Mouse (Mus musculus) limb, embryonic 14.5 days (tissue): Measurements from ENCODE around the gene Nudt11. TPM values are rescaled to one million over a fixed set of nuclear protein-coding genes. Genes with fewer than 3 reads are reported as not detected.

ENCODE experiments used
- ATAC-seq: fragments of 200-750 bp; cut with Nextera tagmentation; 2 replicates; pipeline ENCODE4 v1.8.0; 2017; ENCODE audit warnings: low read depth, moderate number of reproducible peaks, moderate TSS enrichment; ENCODE audit not compliant: low FRiP score
- DNase-seq: peaks from one replicate; pipeline ENCODE4 v3.0.0-alpha.2; 2015; ENCODE audit warnings: low spot score
- H3K27ac ChIP-seq: fragments of 300-500 bp; sonication (generic); replicated peaks from 2 replicates; pipeline ENCODE4 v1.5.1; 2014; ENCODE audit warnings: low read depth, mild to moderate bottlenecking, low read length, moderate library complexity, mixed read lengths
- H3K27me3 ChIP-seq: fragments of 300-500 bp; sonication (generic); 2 replicates; pipeline ENCODE4 v1.6.1; 2014; ENCODE audit warnings: low read length, mixed read lengths; ENCODE audit not compliant: control insufficient read depth, insufficient read depth
- H3K36me3 ChIP-seq: fragments of 300-500 bp; sonication (generic); 2 replicates; pipeline ENCODE4 v1.6.1; 2014; ENCODE audit warnings: mild to moderate bottlenecking, low read length, moderate library complexity, mixed read lengths; ENCODE audit not compliant: control insufficient read depth, insufficient read depth
- H3K4me1 ChIP-seq: fragments of 300-500 bp; sonication (generic); 2 replicates; pipeline ENCODE4 v1.6.1; 2014; ENCODE audit warnings: antibody characterized with exemption, low read length, mixed read lengths; ENCODE audit not compliant: control insufficient read depth, insufficient read depth
- H3K4me2 ChIP-seq: fragments of 300-500 bp; sonication (generic); replicated peaks from 2 replicates; pipeline ENCODE4 v1.6.1; 2014; ENCODE audit warnings: low read depth, mild to moderate bottlenecking, low read length, moderate library complexity; ENCODE audit not compliant: severe bottlenecking
- H3K4me3 ChIP-seq: fragments of 300-500 bp; sonication (generic); replicated peaks from 2 replicates; pipeline ENCODE4 v1.5.1; 2014; ENCODE audit warnings: low read length
- H3K9ac ChIP-seq: fragments of 300-500 bp; sonication (generic); 2 replicates; pipeline ENCODE4 v1.6.1; 2014; ENCODE audit warnings: mild to moderate bottlenecking, low read depth, low read length, moderate library complexity; ENCODE audit not compliant: severe bottlenecking
- H3K9me3 ChIP-seq: fragments of 300-500 bp; sonication (generic); 2 replicates; pipeline ENCODE4 v1.6.1; 2016; ENCODE audit warnings: low read length; ENCODE audit not compliant: control insufficient read depth
- POLR2A ChIP-seq: fragments of 200-500 bp; IDR thresholded peaks from 2 replicates; pipeline ENCODE4 v1.8.0; 2012; ENCODE audit warnings: inconsistent platforms, mild to moderate bottlenecking, moderate library complexity, borderline replicate concordance; ENCODE audit not compliant: insufficient read depth, insufficient read length; ENCODE audit errors: extremely low read depth
- WGBS: fragments of 180-500 bp; shearing (Covaris S2); extraction: QIAGEN DNeasy Blood & Tissue Kit; methylation state at CpG from one replicate; pipeline ENCODE4 v1.1.7; 2014; 5-methylcytosine and 5-hydroxymethylcytosine counted together
- microRNA-seq: library from miRNA; unstranded; fragments of <30 nt; microRNA quantifications from one replicate; pipeline ENCODE4, GENCODE M21; 2016
- polyA plus RNA-seq, 2 experiments: library from polyadenylated mRNA; depleted of rRNA in 1 of 2; stranded (reverse) in 1 of 2; unstranded in 1 of 2; fragments of >200 nt; fragmentation: Nextera tagmentation in 1 of 2; extraction: Ambion mirVana in 1 of 2; gene quantifications; 2 replicates each; pipeline versions ENCODE4 v1.2.1 to v1.2.3; 2012 to 2014

Nudt11 gene
- polyA plus RNA-seq, 2 experiments: 4.8 to 5.1 TPM

GRCm38 (mm10) chrX:6091996-6092757 lies 44.9 kb downstream of the Nudt11 start:
- Histone ChIP-seq H3K27me3 (no peaks in the 10 kb centered on the region), H3K4me1 (no peaks in the 10 kb centered on the region), H3K9me3 (no peaks in the 10 kb centered on the region), H3K4me2 (peak overlapping the region; percentile 48), H3K27ac (no peak overlapping the region), H3K36me3 (no peaks in the 10 kb centered on the region), H3K9ac (no peak overlapping the region), H3K4me3 (peak overlapping the region; percentile 27)
- 8% methylated on average over 27 of the region's 30 CpGs for WGBS
- no peak for TF ChIP-seq POLR2A
- DNase-seq (peak; percentile 2), ATAC-seq (no peak)

Small RNA genes within 50 kb of the gene (microRNA-seq; reads per million reads assigned to microRNA genes)
- gene Gm27360: not detected

Other genes with a start within 250 kb of the Nudt11 start
- not detected in 2 replicates for gene AU022751, start 36.0 kb downstream of the Nudt11 start, polyA plus RNA-seq (2012; rRNA removed)
- gene AU022751, start 36.0 kb downstream of the Nudt11 start, polyA plus RNA-seq (2014; fragmentation: Nextera tagmentation; extraction: Ambion mirVana): not detected in 2 replicates
- gene Nudt10, start 125.6 kb downstream of the Nudt11 start, polyA plus RNA-seq (2012; rRNA removed): 3.6 and 4.3 TPM in 2 replicates
- gene Nudt10, start 125.6 kb downstream of the Nudt11 start, polyA plus RNA-seq (2014; fragmentation: Nextera tagmentation; extraction: Ambion mirVana): 4.7 and 5.8 TPM in 2 replicates